Mouse (Mus musculus): Measurements from ENCODE around the gene Cdk6.
A peak's percentile ranks its signal among the peaks of the same experiment; 100 is the strongest.
"Not testable (repeated sequence)": the region's sequence is repeated elsewhere in the genome, so short reads cannot be mapped to it uniquely, and the experiment has no call there.

Cdk6 gene

DNA sequence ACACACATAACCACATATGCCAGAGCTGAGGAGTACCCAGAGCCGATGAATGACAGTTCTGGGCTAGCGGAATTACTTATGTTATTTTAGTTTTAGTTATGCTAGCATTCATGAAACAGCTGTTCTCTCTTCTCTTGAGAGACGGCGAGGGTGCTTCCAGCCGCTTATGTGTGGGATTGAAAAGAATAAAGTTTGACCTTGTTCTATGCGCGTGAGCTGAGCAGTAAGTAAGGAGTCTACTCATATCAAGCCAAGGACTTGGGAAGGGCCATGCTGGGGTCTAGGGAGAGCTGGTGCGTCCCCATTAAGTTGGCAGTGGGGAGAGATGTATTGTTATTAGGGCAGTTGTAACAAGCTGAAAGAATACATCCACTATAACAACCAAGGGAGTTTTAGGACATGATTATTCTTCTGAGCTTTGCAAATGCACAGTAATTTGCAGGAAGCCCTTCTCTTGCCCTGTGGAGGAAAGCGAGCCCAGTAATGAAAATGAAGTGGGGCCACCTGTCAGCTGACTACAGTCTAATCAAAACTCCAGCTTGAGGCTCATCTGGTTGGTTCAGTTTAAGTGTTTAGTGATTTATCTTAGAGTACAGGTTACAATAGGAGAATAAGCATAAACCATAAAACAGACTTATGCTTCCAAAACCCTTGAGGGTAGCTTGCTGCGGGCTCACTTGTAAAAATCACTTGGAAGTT is 170.0 kb downstream of the Cdk6 start:
- DNase-seq (ENCODE audit: low spot score) = no peak

DNA sequence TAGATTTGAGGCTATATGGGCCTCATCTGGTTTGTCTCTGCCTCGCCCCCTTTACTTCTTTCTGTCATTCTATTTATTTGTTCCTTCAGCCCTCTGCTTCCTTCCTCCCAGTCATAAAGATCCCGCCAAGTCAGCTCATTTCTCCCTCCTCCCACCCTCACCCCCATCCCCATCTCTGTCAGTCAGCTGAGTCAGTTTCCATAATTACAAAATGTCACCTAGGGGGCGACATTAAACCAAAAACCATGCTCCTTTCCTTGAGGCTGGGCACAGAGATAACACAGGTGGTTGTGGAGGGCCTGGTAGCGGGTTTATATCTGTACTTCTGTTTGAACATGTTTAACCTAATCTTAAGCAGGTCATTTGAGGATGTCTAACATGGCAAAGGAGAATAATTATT is 171.3 kb downstream of the Cdk6 start:
- no peak for DNase-seq (ENCODE audit: low spot score)

DNA sequence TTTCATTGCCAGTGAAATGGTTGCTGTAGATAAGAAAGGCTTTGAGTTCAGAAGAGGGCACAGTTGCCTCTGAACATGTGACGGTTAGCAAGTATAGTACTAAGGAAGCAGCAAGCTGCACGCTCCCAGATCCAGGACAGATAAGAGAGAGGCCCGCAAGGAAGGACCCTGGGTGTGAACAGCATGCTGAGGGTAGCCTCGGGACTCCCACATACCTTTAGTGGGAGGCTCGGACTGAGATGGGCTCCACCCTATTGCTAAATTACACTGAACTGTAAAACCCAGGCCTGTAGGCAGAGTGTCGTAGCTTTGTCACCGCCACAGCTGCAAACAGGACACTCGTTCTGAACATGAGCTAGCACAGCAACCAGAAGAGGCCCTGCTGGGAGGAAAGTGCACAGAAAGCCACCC is 173.6 kb downstream of the Cdk6 start:
- no peak for DNase-seq (ENCODE audit: low spot score)

DNA sequence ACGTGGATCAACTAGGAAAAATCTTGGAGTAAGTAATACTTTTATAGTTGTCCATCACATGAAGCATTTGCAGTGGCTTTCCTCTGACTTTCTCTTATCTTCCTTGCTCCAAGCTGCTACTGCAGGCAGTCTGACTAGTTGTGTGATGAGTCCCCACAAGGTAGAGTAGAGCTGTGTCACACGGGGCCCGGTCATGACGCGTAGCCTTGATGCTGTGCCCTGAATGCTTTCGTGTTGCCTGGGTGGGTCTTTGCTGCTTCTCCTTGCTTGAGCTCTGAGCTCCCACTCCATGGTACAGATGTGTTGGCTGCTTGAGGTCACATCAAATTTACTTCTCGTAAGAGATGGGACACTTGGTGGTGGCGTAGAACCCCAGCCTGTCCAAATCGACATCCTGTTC is 174.2 kb downstream of the Cdk6 start:
- DNase-seq (ENCODE audit: low spot score) = no peak

DNA sequence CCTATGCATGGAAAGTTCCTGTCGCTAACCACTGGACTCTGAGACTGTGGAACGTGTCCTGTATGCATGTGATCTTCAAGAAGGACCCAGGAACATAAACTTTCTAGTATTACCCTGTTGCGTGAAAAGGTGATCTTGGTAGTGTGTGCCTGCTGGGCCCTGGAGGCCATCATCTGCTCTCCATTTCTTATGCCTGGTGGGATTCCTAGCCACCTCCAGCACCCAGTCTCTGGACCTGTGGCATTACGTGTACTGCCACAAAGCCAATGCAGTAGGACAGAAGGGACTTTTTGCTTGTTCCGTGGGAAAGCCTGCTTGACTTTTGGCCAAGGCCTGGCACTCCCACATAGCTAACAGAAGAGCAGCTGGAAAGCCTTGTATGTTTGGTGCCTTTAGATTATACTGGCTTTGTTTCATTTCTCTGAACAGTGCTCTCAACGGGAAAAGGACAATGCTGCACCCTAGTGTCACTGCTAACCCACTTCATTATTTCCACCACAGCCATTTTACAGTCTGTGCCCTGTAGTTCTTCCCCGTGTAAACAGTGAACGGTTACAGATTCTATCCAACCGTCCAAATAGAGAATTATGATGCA is 175.3 kb downstream of the Cdk6 start:
- DNase-seq (ENCODE audit: low spot score) = peak; percentile 19

DNA sequence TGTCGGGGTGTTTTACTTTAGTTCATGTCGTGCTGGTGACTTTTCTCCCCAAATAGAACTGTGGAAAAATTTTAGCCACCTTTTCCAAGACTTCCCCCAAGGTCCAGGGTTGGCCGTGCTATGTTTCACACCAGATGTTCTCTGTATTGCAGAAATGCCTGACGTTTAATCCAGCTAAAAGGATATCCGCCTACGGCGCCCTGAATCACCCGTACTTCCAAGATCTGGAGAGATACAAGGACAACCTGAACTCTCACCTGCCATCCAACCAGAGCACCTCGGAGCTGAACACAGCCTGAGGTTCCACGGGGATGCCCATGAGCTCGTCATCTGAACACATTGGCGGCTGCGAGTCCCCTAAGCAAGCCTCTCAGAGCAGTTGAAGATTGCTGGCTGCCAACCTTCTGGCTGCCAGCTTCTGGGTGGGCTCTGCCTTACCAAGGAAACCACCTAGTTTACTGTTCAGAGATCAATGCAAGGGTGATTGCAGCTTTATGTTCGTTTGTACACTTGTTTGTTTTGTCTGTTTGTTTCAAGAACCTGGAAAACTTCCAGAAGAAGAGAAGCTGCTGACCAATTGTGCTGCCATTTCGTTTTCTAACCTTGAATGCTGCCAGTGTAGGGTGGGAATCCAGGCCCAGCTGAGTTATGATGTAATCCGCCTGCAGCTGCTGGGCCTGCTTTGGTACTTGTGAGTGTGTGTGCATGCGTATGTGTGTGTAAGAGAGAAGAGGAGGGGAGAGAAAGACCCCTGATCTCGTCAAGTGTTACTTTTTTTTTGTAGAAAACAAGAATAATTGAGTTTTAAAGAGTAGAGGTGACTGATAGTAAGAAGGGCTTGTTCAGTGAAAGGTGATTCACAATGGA is 179.4 kb downstream of the Cdk6 start:
- DNase-seq (ENCODE audit: low spot score) = no peak

DNA sequence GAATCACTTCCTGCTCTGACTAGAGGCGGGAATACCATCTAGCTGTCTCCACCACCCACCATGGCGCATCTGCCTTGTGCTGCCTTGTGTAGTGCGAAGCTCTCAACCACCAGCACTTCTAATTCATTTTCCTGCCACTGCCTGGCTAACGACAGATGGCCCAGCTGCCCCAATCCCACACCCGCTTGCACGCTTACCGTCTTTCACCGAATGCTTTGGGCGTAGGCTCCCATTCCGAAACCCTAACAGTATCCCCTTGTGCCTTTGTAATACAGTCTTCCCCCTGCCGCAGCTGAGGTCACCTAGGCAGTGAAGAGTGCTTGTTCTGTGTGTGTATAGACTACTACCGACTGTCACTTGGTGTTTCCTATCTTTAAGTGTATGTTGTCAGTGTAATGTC is 180.5 kb downstream of the Cdk6 start:
- DNase-seq (ENCODE audit: low spot score) = no peak

DNA sequence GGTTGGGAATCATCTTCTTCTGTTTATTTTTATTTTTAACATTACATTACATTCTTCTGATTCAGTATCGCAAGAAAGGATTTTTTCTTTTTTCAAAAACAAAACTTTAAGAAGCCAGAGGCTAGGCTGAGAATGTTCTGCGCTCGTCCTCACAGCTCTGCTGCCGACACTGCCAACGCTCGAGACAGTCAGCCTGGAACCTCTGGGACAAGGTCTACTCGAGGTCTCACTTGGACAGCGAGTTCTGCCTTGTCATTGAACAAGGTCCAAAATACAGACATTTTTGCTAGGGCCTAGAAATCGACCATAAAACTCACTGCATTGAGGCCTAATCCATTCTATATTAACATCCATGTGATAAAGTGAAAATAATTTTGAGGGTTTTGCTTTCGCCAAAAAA is 181.5 kb downstream of the Cdk6 start:
- DNase-seq (ENCODE audit: low spot score) = no peak

DNA sequence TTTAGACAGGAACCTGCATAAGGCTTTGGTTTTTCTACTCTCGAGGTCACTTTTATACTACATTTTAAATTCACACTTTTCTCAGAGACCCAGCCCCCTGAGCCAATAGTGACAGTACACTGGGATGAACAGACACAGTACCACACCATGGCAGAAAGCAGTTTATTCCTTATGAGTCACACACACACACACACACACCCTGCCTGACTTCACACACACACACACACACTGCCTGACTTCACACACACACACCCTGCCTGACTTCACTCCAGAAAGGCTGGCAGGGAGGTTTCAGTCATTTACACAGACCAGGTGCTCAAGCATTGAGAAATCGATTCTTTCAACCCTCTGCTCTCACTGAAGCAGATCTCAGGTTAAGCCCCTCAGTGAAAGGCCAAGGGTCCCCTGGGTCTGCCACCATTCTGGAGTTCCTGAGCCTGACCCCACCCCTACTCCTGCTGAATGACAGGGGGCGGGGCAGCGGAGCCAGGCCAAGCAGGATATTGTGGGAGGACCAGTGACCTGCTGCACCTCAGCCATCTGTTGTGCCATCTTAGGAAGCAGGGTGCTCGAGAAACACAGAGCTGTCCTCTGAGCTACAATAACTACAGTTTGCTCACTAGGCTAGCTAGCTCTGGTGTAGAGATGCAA is 185.9 kb downstream of the Cdk6 start:
- DNase-seq (ENCODE audit: low spot score) = peak; percentile 76

DNA sequence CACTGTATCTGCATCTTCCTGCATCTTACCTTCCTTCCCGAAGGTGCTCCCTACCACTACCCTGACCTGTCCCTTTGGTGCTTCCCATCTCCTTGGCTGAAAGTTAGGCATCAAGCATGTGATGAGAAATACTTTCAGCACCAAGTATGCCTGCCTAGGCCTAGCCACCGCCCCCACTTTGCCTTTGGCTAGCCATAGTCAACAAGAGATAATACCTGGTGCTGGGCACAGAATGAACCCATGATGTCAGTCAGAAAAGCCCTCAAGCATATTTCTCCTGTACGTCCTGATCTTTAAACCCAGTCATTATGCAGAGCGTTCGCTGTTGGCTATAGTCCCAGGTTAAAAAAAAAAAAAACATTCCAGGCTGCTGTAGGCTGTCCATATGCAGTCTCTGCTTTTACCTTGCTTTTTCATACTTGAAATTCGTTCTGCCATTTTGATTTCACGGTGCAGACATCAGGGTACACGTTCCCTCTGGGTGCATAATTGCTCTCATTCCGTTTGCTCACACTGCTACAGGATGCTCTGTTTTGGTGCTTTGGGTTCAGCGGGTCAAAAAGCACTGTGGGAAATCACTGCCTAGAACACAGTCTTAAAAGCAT is 188.4 kb downstream of the Cdk6 start:
- DNase-seq (ENCODE audit: low spot score) = no peak

DNA sequence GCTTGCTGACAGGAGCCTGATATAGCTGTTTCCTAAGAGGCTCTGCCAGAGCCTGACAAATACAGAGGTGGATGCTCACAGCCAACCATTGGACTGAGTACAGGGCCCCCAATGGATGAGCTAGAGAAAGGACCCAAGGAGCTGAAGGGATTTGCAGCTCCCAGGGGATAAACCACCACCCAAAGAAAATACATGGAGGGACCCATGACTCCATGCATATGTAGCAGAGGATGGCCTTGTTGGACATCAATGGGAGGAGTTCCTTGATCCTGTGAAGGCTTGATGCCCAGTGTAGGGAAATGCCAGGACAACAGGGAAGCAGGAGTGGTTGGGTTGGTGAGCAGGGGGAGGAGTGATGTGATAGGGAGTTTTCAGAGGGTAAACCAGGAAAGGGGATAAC is 190.8 kb downstream of the Cdk6 start:
- DNase-seq (ENCODE audit: low spot score) = not testable (repeated sequence)

DNA sequence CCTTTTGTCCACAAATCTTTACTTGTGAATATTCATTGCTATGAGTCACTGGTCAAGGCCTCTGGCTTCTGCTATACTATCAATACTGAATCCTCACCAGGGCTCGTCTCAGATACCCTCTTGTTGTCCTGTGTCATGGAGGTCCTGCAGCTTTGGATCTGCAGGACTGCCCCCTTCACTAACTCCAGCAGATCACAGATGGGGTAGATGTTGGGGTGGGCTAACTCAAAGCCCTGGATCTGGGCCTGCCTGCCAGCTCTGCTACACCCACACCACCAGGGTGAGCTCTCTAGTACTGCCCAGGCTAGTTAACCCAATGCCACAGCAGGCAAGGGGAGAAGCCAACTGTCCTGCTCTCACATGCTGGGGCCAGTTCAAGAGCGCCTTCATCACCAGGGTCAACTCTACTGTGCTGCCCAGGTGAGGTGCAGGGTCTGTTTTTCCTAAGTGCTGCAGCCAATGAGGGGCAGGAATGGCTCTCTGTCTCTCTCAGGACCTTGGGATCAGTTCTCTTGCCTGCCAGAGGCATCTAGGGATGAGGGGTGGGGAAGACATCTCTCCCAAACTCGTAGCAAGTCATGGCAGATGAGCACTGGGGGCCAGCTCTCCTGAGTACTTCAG is 195.4 kb downstream of the Cdk6 start:
- no peak for DNase-seq (ENCODE audit: low spot score)

DNA sequence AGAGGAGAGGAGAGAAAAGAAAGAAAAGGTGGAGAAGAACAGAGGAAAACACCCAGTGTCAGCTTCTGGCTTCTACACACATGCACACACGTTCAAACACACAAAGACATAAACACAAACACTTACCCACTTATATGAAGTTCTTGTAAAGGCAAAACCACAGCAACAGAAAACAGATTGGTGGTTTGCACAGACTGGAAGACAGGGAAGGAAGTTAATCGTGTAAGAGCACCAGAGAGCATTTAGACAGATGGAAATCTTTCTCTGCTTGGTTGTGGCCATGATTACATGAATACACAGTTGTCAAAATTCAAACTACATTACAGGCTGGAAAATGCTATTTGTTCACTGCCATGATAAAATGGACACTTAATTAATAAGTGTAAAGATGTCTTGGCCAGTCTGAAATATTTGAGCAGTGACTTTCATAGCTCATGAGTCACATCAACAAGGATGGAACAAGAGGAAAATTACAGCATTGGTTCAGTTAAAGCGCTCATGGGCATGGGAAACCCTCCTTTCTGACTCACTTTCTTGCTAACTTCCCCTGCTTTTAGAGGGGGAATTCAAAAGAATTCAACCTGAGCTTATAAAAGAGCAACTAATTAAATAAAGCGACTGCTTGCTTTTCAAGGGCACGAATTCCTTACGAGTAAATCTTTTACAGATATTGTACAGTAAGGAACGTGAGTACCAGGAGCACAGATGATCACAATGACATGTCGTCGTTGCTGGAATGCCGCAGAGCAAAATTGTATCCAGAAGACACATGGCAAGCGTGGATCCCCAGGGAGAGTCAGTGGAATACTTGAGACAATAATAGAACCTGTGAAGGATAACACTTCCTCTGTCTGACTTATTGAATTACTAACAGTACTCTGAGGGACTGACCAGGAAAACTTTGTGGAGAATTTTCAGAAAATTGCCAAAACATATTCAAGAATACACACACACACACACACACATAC is 197.5 kb downstream of the Cdk6 start:
- DNase-seq (ENCODE audit: low spot score) = no peak

DNA sequence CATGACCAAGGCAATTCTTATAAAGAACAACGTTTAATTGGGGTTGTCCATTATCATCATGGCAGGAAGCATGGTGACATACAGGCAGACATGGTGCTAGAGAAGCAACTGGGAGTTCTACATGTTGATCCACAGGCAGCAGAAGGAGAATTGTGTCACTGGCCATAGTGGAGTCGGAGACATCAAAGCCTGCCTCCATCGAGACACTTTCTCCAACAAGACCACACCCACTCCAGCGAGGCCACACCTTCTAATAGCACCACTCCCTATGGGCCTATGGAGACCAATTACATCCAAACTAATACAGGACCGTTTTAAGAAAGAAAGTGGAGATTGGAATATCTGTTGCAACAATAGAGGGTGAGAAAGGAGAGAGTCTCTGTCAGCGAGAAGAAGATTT is 200.6 kb downstream of the Cdk6 start:
- DNase-seq (ENCODE audit: low spot score) = no peak

DNA sequence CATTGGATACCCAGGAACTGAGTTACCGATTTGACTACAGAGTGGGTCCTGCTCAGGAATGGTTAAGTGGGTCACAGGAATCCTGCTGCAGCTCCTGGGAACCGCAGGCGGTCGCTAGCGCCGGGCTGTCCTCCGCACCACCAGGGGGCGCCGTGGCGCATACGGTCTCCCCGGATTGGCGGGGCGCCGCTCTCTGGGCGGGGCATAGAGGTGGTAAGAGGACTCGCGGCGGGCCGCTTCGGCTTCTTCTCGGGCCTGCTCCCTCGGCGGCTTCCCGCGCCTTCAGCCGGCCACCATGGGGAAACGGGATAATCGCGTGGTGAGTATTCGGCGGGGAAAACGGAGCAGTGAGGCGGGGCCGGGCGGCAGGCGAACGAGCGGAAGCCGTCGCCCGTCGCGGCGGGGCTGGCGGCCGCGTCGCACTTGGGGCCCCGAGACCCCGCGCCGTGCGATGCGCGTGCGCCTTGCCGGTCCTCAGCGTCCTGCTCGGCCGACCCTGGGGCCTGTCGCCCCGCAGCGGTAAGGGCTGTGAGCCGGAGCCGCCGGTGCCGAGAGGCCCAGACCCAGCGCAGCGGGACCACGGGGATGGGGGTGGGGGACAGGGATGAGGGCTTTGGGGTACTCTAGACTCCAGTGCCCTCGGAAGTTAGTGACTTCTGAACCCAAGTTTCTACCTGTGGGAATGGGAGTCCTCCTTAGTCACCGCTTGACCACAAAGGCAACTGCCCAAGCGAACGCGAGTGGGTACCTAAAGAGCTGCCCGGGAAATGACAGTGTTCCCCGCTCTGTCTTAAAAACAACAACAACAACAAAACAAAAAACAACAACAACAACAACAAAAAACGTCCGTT is 202.6 kb downstream of the Cdk6 start, which contains the start of gene Fam133b:
TSS of gene Fam133b (plus strand) at position 205 of the 851 bp plus-strand sequence.
- DNase-seq (ENCODE audit: low spot score) = peak; percentile 94

DNA sequence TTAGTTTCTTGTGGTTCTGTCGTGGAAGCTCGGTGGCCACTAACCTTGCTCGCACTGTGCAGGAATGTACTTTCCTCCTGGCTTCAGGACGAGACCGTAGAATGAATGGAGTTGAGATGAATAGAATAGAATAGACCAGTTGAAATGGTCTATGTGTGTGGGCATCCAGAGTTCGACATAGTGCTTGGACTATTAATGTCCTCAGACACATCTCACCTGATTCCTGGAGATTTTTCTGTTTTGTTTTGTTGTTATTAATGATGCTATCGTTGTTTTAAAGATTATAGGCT is 203.1 kb downstream of the Cdk6 start:
- no peak for DNase-seq (ENCODE audit: low spot score)

DNA sequence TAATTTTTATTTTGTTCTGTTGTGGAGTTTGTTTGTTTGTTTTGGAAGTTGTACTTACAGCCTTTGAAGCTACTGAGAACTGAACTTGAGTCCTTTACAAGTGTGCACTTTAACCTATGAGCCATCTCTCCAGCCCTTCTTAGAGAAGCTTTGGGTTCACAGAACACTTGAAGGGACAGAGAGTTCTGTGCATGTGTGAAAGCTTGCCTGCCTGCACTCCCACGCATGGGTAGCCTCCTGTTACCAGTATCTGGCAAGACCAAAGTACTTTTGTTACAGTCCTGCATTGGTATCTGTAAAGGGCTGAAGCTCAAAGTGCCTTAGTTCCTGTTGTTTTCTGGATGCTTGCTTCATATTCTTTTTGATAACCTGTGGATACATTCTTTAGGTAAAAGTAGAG is 204.9 kb downstream of the Cdk6 start:
- DNase-seq (ENCODE audit: low spot score) = no peak

DNA sequence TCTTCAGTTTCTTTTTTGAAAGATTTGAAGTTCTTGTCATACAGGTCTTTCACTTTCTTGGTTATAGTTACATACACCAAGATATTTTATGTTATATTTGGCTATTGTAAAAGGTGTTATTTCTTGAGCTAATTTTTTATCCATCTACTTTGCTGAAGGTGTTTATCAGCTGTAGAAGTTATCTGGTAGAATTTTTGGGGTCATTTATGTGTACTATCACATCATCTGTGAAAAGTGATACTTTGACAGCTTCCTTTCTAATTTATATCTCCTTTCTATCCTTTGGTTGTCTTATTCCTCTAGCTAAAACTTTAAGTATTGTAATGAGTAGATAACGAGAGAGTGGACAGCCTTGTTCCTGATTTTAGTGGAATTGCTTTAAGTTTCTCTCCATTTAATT is 210.2 kb downstream of the Cdk6 start:
- no peak for DNase-seq (ENCODE audit: low spot score)

DNA sequence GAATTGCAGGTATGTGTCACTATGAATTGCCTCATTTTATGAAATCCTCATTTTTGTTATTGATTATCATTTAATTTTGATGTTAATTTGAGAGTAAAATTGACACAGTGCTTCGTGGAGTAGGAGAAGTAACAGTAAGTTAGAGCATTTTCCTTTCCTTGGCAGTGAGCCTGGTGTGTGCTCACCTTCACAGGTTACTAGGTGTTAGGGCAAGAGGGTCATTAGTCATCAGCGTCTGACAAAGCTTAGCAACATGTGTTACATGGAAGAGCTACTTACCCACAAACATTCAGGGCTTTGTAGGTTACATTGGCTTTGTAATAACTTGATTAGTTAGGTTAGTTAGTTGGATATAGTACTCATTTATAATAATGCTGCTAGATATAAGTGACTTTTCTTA is 212.9 kb downstream of the Cdk6 start:
- DNase-seq (ENCODE audit: low spot score) = no peak

DNA sequence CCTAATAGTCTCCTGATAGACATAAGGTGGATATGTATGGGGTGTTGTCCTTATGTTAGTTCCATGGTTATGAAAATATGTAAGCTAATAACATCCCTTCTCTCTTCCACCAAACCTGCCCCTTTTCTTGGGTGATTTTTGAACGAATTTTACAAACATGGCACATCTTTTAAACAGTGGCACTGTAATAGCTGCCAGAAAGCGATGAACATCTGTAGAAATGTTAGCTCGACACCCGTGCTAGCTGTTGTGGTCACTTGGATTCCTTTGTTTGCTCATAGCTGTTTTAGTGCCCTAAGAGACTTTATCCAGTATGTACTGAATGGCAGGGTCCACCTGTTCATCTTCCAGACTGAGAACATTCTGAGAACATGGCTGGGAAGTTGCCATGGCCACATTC is 230.0 kb downstream of the Cdk6 start, which contains the start of gene 1700109H08Rik:
TSS of gene 1700109H08Rik (plus strand) at position 301 of the 400 bp plus-strand sequence.
- DNase-seq (ENCODE audit: low spot score) = no peak
